Mouse (Mus musculus): Measurements from ENCODE around the gene Rin2. TPM values are rescaled to one million over a fixed set of nuclear protein-coding genes. Genes with fewer than 3 reads are reported as not detected.

Rin2 gene
- total and polyA plus RNA-seq, 3 experiments: 0.44 TPM; not detected in 2

DNA sequence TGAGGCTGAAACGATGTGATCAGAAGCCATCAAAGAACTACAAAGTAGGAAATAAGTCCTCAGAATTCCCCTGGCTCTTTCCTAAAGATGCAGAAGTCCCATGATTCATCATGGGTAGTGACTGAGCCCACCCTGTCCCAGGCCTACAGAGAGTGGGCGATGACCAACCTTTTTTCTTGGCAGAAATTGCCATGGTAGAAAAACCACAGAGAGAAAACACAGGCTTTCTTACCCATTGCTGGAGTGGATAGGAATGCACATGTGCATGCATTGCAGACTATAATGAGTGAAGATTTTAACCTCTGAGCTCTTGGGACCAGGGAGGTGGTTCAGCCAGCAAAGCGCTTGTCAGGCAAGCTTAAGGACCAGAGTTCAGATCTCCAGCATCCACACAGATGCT, 202.2 kb downstream of the Rin2 start:
- Histone ChIP-seq H3K4me3 (ENCODE audit: low read depth, low read length) (no peak overlapping the region), H3K4me1 (ENCODE audit: insufficient read depth, low read depth, low read length) (no peaks in the 10 kb centered on the region), H3K27me3 (ENCODE audit: insufficient read depth, low read length) (no peaks in the 10 kb centered on the region), H3K9me3 (replicated peaks) (peaks cover 17% of the 10 kb centered on the region), H3K36me3 (replicated peaks) (no peaks in the 10 kb centered on the region)
- no peak for ATAC-seq (ENCODE audit: extremely low read depth, insufficient number of reproducible peaks, low FRiP score, poor library complexity, severe bottlenecking)
- DNase-seq (ENCODE audit: low spot score): no peak
- TF ChIP-seq TAL1 (conservative IDR thresholded peaks at IDR 0.05; ENCODE audit: low read depth, low read length): no peak
- no peak for TF ChIP-seq CTCF (IDR thresholded peaks at IDR 0.05; ENCODE audit: low read depth, low read length)
- TF ChIP-seq GATA1 (IDR thresholded peaks at IDR 0.05; ENCODE audit: borderline replicate concordance, low read length): no peak
- TF ChIP-seq GATA2 (IDR thresholded peaks at IDR 0.05; ENCODE audit: borderline replicate concordance, low read depth, low read length): no peak
- no peak for TF ChIP-seq POLR2AphosphoS5 (IDR thresholded peaks at IDR 0.05; ENCODE audit: insufficient replicate concordance, low read depth, low read length)

- DNase-seq (ENCODE audit: low spot score): no peak
- Histone ChIP-seq H3K9me3 (replicated peaks) (peaks cover 34% of the 10 kb centered on the region), H3K27me3 (ENCODE audit: insufficient read depth, low read length) (no peaks in the 10 kb centered on the region), H3K36me3 (replicated peaks) (no peaks in the 10 kb centered on the region), H3K4me1 (ENCODE audit: insufficient read depth, low read depth, low read length) (no peaks in the 10 kb centered on the region), H3K4me3 (ENCODE audit: low read depth, low read length) (no peak overlapping the region)
- ATAC-seq (ENCODE audit: extremely low read depth, insufficient number of reproducible peaks, low FRiP score, poor library complexity, severe bottlenecking): no peak
- TF ChIP-seq CTCF (IDR thresholded peaks at IDR 0.05; ENCODE audit: low read depth, low read length) (no peak), GATA2 (IDR thresholded peaks at IDR 0.05; ENCODE audit: borderline replicate concordance, low read depth, low read length) (no peak), TAL1 (conservative IDR thresholded peaks at IDR 0.05; ENCODE audit: low read depth, low read length) (no peak), POLR2AphosphoS5 (IDR thresholded peaks at IDR 0.05; ENCODE audit: insufficient replicate concordance, low read depth, low read length) (no peak), GATA1 (IDR thresholded peaks at IDR 0.05; ENCODE audit: borderline replicate concordance, low read length) (no peak)
Measured at GRCm38 (mm10) chr2:145880887-145881747, 206.1 kb downstream of the Rin2 start.

DNA sequence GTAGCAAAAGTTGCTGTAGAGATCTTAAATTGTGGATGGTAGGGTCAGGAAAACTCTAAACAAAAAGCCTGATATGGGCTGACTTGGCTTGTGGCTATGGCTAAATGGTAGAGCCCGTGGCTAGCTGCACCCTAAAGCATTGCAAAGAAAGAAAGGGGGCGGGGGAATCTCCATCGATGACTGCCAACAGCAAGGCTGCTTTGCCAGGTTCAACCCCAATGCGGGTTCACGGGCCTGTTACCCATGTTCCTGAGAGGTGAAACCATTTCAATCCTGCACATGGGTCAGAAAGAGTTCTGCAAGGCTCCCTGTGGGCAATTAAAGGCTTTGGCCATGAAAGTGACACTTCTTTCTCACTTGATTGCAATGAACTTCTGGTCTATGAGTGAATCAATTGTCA, 206.9 kb downstream of the Rin2 start:
- Histone ChIP-seq H3K9me3 (replicated peaks) (peaks cover 34% of the 10 kb centered on the region), H3K36me3 (replicated peaks) (no peaks in the 10 kb centered on the region), H3K4me1 (ENCODE audit: insufficient read depth, low read depth, low read length) (no peaks in the 10 kb centered on the region), H3K27me3 (ENCODE audit: insufficient read depth, low read length) (no peaks in the 10 kb centered on the region), H3K4me3 (ENCODE audit: low read depth, low read length) (no peak overlapping the region)
- no peak for TF ChIP-seq GATA1 (IDR thresholded peaks at IDR 0.05; ENCODE audit: borderline replicate concordance, low read length)
- TF ChIP-seq CTCF (IDR thresholded peaks at IDR 0.05; ENCODE audit: low read depth, low read length): no peak
- TF ChIP-seq GATA2 (IDR thresholded peaks at IDR 0.05; ENCODE audit: borderline replicate concordance, low read depth, low read length): no peak
- no peak for TF ChIP-seq POLR2AphosphoS5 (IDR thresholded peaks at IDR 0.05; ENCODE audit: insufficient replicate concordance, low read depth, low read length)
- TF ChIP-seq TAL1 (conservative IDR thresholded peaks at IDR 0.05; ENCODE audit: low read depth, low read length): no peak
- ATAC-seq (ENCODE audit: extremely low read depth, insufficient number of reproducible peaks, low FRiP score, poor library complexity, severe bottlenecking): no peak
- DNase-seq (ENCODE audit: low spot score): no peak

GRCm38 (mm10) chr2:145882398-145882797, 207.4 kb downstream of the Rin2 start:
- no peak overlapping the region for H3K4me3 ChIP-seq (ENCODE audit: low read depth, low read length)
- H3K4me1 ChIP-seq (ENCODE audit: insufficient read depth, low read depth, low read length): no peaks in the 10 kb centered on the region
- DNase-seq (ENCODE audit: low spot score) (no peak), ATAC-seq (ENCODE audit: extremely low read depth, insufficient number of reproducible peaks, low FRiP score, poor library complexity, severe bottlenecking) (no peak)
- H3K27me3 ChIP-seq (ENCODE audit: insufficient read depth, low read length): no peaks in the 10 kb centered on the region
- TF ChIP-seq GATA1 (IDR thresholded peaks at IDR 0.05; ENCODE audit: borderline replicate concordance, low read length) (no peak), POLR2AphosphoS5 (IDR thresholded peaks at IDR 0.05; ENCODE audit: insufficient replicate concordance, low read depth, low read length) (no peak), CTCF (IDR thresholded peaks at IDR 0.05; ENCODE audit: low read depth, low read length) (no peak), TAL1 (conservative IDR thresholded peaks at IDR 0.05; ENCODE audit: low read depth, low read length) (no peak), GATA2 (IDR thresholded peaks at IDR 0.05; ENCODE audit: borderline replicate concordance, low read depth, low read length) (no peak)
- H3K36me3 ChIP-seq (replicated peaks): no peaks in the 10 kb centered on the region
- peaks cover 34% of the 10 kb centered on the region for H3K9me3 ChIP-seq (replicated peaks)

GRCm38 (mm10) chr2:145884036-145884912, 209.3 kb downstream of the Rin2 start:
- DNase-seq (ENCODE audit: low spot score) (no peak), ATAC-seq (ENCODE audit: extremely low read depth, insufficient number of reproducible peaks, low FRiP score, poor library complexity, severe bottlenecking) (no peak)
- H3K27me3 ChIP-seq (ENCODE audit: insufficient read depth, low read length): no peaks in the 10 kb centered on the region
- H3K4me3 ChIP-seq (ENCODE audit: low read depth, low read length): no peak overlapping the region
- no peaks in the 10 kb centered on the region for H3K36me3 ChIP-seq (replicated peaks)
- H3K4me1 ChIP-seq (ENCODE audit: insufficient read depth, low read depth, low read length): no peaks in the 10 kb centered on the region
- TF ChIP-seq GATA2 (IDR thresholded peaks at IDR 0.05; ENCODE audit: borderline replicate concordance, low read depth, low read length) (no peak), CTCF (IDR thresholded peaks at IDR 0.05; ENCODE audit: low read depth, low read length) (no peak), POLR2AphosphoS5 (IDR thresholded peaks at IDR 0.05; ENCODE audit: insufficient replicate concordance, low read depth, low read length) (no peak), TAL1 (conservative IDR thresholded peaks at IDR 0.05; ENCODE audit: low read depth, low read length) (no peak), GATA1 (IDR thresholded peaks at IDR 0.05; ENCODE audit: borderline replicate concordance, low read length) (no peak)
- H3K9me3 ChIP-seq (replicated peaks): peaks cover 33% of the 10 kb centered on the region

Measured in G1E (cell line).